Mouse (Mus musculus): ENCODE data around the gene Plac9a. TPM values are rescaled to one million over a fixed set of nuclear protein-coding genes. Genes with fewer than 3 reads are reported as not detected.

Gene Plac9a
- polyA plus RNA-seq, 1 experiment from 2014 or later = not detected

DNA sequence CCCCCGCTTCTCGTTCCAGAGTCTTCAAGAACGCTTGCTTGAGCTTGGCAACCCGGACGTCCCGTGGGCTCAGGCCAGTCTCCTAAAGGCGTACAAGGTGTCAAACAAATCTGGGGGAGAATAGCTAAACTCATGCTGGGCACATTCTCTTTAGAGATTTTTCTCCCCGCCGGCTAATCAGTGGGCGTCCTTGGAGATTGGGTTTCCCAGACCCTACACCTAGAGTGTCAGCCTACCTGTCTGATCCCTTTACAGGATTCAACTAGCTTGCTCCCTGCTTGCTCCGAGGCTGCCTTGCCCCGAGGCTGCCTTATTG is 60.3 kb downstream of the Plac9a start:
- H3K9me3 ChIP-seq (ENCODE audit: control insufficient read depth, low read length) = no peaks in the 10 kb centered on the region
- WGBS = under 1% methylated on average over 12 of the region's 12 CpGs

DNA sequence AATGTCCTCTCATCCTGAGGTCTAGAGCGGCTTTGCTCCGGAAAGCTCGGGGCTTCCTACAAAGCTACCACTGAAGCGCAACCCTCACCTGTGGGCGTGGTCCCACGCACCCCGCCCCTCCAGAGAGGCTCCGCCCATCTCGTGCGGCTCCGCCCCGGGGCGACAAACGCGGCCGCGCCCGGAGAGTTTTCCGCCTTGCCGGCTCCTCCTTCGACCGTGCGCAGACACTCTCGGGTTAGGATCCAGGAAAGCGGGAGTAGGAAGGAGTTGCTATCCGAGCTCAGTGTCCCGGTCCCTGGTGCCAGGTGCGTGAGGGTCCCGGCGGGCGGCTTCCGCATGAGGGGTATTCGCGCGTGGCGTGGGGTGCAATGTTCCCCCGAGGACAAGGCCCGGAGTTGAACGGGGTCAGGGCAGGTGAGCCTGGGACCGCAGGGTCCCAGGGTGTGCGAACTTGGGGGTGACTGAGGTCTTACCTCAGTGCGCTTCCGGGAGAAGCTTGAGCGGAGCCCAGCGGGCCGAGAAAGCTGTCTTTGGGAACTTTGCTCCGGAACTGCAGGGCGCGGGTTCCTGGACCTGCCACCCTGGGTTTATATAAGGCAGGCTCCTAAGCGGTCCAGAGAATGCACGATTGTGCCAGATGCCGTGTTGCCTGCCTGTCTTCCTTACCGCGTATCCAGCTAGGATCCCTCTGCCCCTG is 60.8 kb downstream of the Plac9a start, which contains the start of gene Anxa11:
TSS of gene Anxa11 (plus strand) at position 166 of the 697 bp plus-strand sequence.
- H3K4me1 ChIP-seq (replicated peaks; ENCODE audit: control insufficient read depth, insufficient read depth, low read length) = peaks cover 14% of the 10 kb centered on the region

More for the DNA sequence above, 60.3 kb downstream of the Plac9a start:
- H3K27ac ChIP-seq (ENCODE audit: low read length) = no peak overlapping the region
- peaks cover 17% of the 10 kb centered on the region for H3K27me3 ChIP-seq (replicated peaks; ENCODE audit: control insufficient read depth, insufficient read depth, low read length)
- peak overlapping the region; percentile 47 for H3K9ac ChIP-seq (replicated peaks; ENCODE audit: low read depth, low read length)
- no peak for ATAC-seq
- peak overlapping the region; percentile 44 for H3K4me3 ChIP-seq (replicated peaks; ENCODE audit: low read length)
- peak overlapping the region; percentile 93 for H3K4me2 ChIP-seq (ENCODE audit: low read length)
- peaks cover 14% of the 10 kb centered on the region for H3K4me1 ChIP-seq (replicated peaks; ENCODE audit: control insufficient read depth, insufficient read depth, low read length)
- H3K36me3 ChIP-seq (ENCODE audit: control insufficient read depth, insufficient read depth) = no peaks in the 10 kb centered on the region

DNA sequence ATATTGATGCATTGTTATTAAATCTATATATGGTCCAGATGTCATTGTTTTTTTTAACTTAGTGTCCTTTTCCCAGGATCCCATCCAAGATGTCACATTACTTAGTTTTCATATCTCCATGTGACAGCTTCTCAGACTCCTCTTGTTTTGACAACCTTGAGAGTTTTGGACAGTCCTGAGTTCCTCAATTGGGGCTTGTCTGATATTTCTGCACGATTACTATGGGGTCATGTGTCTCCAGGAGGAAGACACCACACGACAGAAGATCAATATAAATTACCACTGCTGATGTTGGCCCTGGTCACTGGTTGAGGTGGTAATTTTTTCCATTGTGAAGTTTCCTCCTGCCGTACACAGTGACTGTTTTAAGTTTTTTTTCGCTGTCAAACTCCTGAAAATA is 61.3 kb downstream of the Plac9a start:
- peaks cover 17% of the 10 kb centered on the region for H3K27me3 ChIP-seq (replicated peaks; ENCODE audit: control insufficient read depth, insufficient read depth, low read length)
- H3K27ac ChIP-seq (ENCODE audit: low read length) = no peak overlapping the region
- H3K9me3 ChIP-seq (ENCODE audit: control insufficient read depth, low read length) = no peaks in the 10 kb centered on the region
- peak overlapping the region; percentile 93 for H3K4me2 ChIP-seq (ENCODE audit: low read length)
- no peaks in the 10 kb centered on the region for H3K36me3 ChIP-seq (ENCODE audit: control insufficient read depth, insufficient read depth)
- H3K9ac ChIP-seq (replicated peaks; ENCODE audit: low read depth, low read length) = no peak overlapping the region
- H3K4me1 ChIP-seq (replicated peaks; ENCODE audit: control insufficient read depth, insufficient read depth, low read length) = peaks cover 14% of the 10 kb centered on the region
- ATAC-seq = no peak
- 3% methylated on average over 4 of the region's 4 CpGs for WGBS
- peak overlapping the region; percentile 44 for H3K4me3 ChIP-seq (replicated peaks; ENCODE audit: low read length)

More for the DNA sequence above, 60.8 kb downstream of the Plac9a start, which contains the start of gene Anxa11:
- H3K36me3 ChIP-seq (ENCODE audit: control insufficient read depth, insufficient read depth) = no peaks in the 10 kb centered on the region
- H3K4me2 ChIP-seq (ENCODE audit: low read length) = peak within 1 kb of the TSS; percentile 93
- no peaks in the 10 kb centered on the region for H3K9me3 ChIP-seq (ENCODE audit: control insufficient read depth, low read length)
- under 1% methylated on average over 50 of the region's 54 CpGs for WGBS
- H3K4me3 ChIP-seq (replicated peaks; ENCODE audit: low read length) = peak within 1 kb of the TSS; percentile 44
- no peak within 1 kb of the TSS for H3K27ac ChIP-seq (ENCODE audit: low read length)
- peak; percentile 50 for ATAC-seq
- peaks cover 17% of the 10 kb centered on the region for H3K27me3 ChIP-seq (replicated peaks; ENCODE audit: control insufficient read depth, insufficient read depth, low read length)
- H3K9ac ChIP-seq (replicated peaks; ENCODE audit: low read depth, low read length) = peak within 1 kb of the TSS; percentile 47

DNA sequence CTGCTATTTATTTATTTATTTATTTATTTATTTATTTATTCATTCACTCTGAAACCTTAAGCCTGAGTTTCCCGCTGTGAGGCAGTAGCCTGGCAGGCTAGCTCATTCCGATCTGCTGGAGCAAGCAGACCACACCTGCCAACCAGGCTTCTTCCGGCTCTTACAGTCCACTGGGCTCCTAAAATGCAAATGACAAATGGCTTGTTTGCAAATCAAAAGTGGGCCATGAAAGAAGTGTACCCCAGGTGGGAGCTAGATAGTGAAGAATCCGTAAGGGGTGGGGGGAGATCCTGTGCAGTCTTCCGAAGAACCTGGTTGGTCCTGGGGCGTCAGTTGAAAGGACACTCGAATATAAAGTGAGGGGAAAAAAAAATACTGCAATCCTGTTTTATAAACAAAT is 61.9 kb downstream of the Plac9a start:
- H3K4me1 ChIP-seq (replicated peaks; ENCODE audit: control insufficient read depth, insufficient read depth, low read length) = peaks cover 14% of the 10 kb centered on the region
- no peak for ATAC-seq
- H3K27ac ChIP-seq (ENCODE audit: low read length) = no peak overlapping the region
- H3K9me3 ChIP-seq (ENCODE audit: control insufficient read depth, low read length) = no peaks in the 10 kb centered on the region
- H3K4me3 ChIP-seq (replicated peaks; ENCODE audit: low read length) = no peak overlapping the region
- H3K9ac ChIP-seq (replicated peaks; ENCODE audit: low read depth, low read length) = no peak overlapping the region
- no peaks in the 10 kb centered on the region for H3K36me3 ChIP-seq (ENCODE audit: control insufficient read depth, insufficient read depth)
- H3K27me3 ChIP-seq (replicated peaks; ENCODE audit: control insufficient read depth, insufficient read depth, low read length) = peaks cover 17% of the 10 kb centered on the region
- WGBS = 10% methylated on average over 7 of the region's 7 CpGs
- no peak overlapping the region for H3K4me2 ChIP-seq (ENCODE audit: low read length)

DNA sequence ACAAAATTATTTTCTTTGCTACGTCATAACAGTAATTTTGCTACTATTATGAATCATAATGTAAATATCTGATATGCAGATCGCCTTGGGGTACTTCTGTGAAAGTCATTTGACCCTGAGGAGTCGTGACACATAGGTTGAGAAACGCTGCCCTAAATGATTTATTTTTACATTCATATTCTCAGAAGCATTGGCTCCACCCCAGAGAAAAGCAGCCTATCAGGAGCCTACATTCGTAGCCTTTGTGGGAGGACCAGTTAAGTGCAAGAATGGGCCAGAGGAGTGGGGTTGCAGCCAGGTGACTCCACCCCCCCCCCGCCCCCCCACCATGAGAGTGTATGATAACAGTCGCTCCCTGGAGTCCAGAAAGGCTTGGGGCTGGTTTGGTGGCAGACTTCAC is 63.1 kb downstream of the Plac9a start:
- Histone ChIP-seq H3K27me3 (replicated peaks; ENCODE audit: control insufficient read depth, insufficient read depth, low read length) (peaks cover 17% of the 10 kb centered on the region), H3K36me3 (ENCODE audit: control insufficient read depth, insufficient read depth) (no peaks in the 10 kb centered on the region), H3K9me3 (ENCODE audit: control insufficient read depth, low read length) (no peaks in the 10 kb centered on the region), H3K27ac (ENCODE audit: low read length) (no peak overlapping the region), H3K4me2 (ENCODE audit: low read length) (no peak overlapping the region), H3K4me3 (replicated peaks; ENCODE audit: low read length) (no peak overlapping the region), H3K9ac (replicated peaks; ENCODE audit: low read depth, low read length) (no peak overlapping the region), H3K4me1 (replicated peaks; ENCODE audit: control insufficient read depth, insufficient read depth, low read length) (peaks cover 14% of the 10 kb centered on the region)
- no peak for ATAC-seq
- WGBS = 78% methylated on average over 7 of the region's 7 CpGs

DNA sequence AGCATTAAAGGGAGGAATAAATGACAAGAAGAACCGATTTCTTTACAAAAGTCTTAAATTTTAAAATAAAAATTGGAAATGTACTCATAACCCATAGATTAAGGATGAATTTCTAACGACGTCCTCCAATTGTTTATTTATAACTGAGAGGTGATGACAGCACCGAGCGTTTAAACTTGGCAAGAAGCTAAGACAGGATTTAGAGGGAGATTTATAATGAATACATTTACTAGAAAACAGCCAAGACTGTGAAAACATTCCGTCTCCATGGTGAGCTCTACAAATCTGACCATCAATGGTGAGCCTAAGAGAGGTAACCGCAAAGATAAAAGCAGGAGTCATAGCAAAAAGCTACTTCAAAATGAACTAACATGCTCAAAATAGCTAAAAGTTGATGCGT is 64.5 kb downstream of the Plac9a start:
- Histone ChIP-seq H3K9me3 (ENCODE audit: control insufficient read depth, low read length) (no peaks in the 10 kb centered on the region), H3K36me3 (ENCODE audit: control insufficient read depth, insufficient read depth) (no peaks in the 10 kb centered on the region), H3K4me1 (replicated peaks; ENCODE audit: control insufficient read depth, insufficient read depth, low read length) (peaks cover 14% of the 10 kb centered on the region), H3K4me2 (ENCODE audit: low read length) (no peak overlapping the region), H3K27ac (ENCODE audit: low read length) (no peak overlapping the region), H3K27me3 (replicated peaks; ENCODE audit: control insufficient read depth, insufficient read depth, low read length) (peaks cover 15% of the 10 kb centered on the region), H3K9ac (replicated peaks; ENCODE audit: low read depth, low read length) (no peak overlapping the region), H3K4me3 (replicated peaks; ENCODE audit: low read length) (no peak overlapping the region)
- WGBS = 49% methylated on average over 8 of the region's 8 CpGs
- ATAC-seq = no peak

Other genes starting within 250 kb of the Plac9a start
- 24.1 and 26.3 TPM in 2 replicates for gene Ppif, start 208.9 kb downstream of the Plac9a start, polyA plus RNA-seq (2015; fragmentation: Nextera tagmentation; extraction: Ambion mirVana)
- gene Zcchc24, start 134.1 kb downstream of the Plac9a start, polyA plus RNA-seq (2015; fragmentation: Nextera tagmentation; extraction: Ambion mirVana) = 10.4 and 13.7 TPM in 2 replicates
- gene Anxa11, start 60.9 kb downstream of the Plac9a start, polyA plus RNA-seq (2015; fragmentation: Nextera tagmentation; extraction: Ambion mirVana) = 2.0 and 2.6 TPM in 2 replicates
- 2.9 and 3.9 TPM in 2 replicates for gene Tmem254a, start 24.6 kb upstream of the Plac9a start, polyA plus RNA-seq (2015; fragmentation: Nextera tagmentation; extraction: Ambion mirVana)
- not detected in 2 replicates for gene Cphx1, start 35.2 kb upstream of the Plac9a start, polyA plus RNA-seq (2015; fragmentation: Nextera tagmentation; extraction: Ambion mirVana)
- 3.0 and 6.7 TPM in 2 replicates for gene Duxbl1, start 75.5 kb upstream of the Plac9a start, polyA plus RNA-seq (2015; fragmentation: Nextera tagmentation; extraction: Ambion mirVana)
- 8.4 and 9.3 TPM in 2 replicates for gene Gm9780, start 139.6 kb upstream of the Plac9a start, polyA plus RNA-seq (2015; fragmentation: Nextera tagmentation; extraction: Ambion mirVana)
- gene Tmem254c, start 164.3 kb upstream of the Plac9a start, polyA plus RNA-seq (2015; fragmentation: Nextera tagmentation; extraction: Ambion mirVana) = 10.6 and 17.5 TPM in 2 replicates
- gene Cphx2, start 178.4 kb upstream of the Plac9a start, polyA plus RNA-seq (2015; fragmentation: Nextera tagmentation; extraction: Ambion mirVana) = not detected in 2 replicates
- not detected in 2 replicates for gene Cphx3, start 179.2 kb upstream of the Plac9a start, polyA plus RNA-seq (2015; fragmentation: Nextera tagmentation; extraction: Ambion mirVana)
- not detected in 2 replicates for gene Duxbl2, start 215.2 kb upstream of the Plac9a start, polyA plus RNA-seq (2015; fragmentation: Nextera tagmentation; extraction: Ambion mirVana)

Measured in forebrain, embryonic 16.5 days (tissue).